Mouse (Mus musculus): Measurements from ENCODE around the gene Emp2.
"Not testable (repeated sequence)": the region's sequence is repeated elsewhere in the genome, so short reads cannot be mapped to it uniquely, and the experiment has no call there.

The Emp2 gene

DNA sequence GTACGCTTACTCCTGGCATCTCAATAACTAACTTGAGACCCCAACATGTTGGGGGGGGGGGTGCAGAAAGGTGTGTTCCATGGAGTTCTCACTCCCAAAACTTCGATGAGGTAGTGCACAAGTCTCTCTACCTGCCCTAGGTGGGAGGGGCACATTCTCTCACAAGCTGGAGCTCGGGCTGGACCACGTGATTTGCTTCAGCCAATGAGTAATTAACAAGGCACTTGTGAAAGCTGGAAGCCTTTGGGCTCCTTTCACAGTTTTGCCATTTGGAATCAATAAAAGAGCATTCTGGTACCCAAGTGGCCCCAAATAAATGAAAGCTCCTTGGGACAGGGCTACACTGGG is 3.4 kb upstream of the Emp2 start:
- DNase-seq (ENCODE audit: low spot score), result no peak

DNA sequence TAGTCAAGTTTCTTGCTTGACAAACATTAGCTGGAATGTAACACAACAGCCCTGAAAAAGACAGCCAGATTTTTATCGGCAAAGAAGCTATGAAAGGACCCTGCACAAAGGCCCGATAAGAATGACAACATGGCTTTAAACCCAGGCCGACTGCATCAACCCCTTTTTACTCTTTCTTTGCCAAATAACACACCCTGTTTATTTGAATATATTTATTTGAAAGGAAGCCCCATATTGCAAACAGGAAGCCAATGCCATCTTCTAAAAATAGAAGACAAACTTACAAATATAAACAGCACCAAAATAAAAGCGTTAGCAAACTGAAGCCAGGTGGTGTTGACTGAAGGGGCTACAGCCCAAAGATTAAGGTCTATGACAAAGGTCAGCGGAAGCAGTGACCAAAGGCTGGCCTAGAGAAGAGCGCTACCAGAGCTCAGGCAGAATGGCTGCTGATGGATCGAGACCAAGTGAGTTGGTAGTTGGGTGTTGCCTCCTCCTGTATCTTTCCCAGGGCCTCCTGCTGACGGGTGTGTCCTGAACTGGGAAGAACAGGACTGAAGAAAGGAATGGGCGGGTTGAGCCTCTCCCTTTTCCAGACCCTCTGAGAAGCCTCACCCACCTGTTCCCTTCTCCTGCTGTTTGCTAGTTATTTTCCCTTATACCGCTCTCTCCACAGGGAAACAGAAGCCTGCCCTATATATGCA is 2.9 kb upstream of the Emp2 start:
- DNase-seq (ENCODE audit: low spot score), result no peak

DNA sequence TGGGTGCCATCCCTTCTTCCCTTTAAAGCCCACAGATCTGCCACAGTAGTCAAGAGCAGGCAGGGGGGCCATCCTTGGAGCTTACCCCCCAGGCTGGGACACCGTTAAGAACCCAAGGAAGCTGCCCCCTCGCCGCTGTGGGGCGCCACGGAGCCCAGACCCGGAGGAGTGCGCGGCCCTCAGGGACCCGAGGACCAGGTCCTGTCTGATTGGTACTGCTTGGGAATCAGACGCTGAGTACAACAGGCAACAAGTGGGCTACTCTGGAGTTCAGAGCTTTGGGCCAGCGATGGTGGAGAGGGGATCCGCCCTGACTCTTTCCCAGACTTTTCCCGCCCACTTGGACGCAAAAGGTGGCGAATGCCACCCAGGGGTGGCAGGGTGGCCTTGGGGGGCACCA is 542 bp downstream of the Emp2 start:
- DNase-seq (ENCODE audit: low spot score), result peak; percentile 32

DNA sequence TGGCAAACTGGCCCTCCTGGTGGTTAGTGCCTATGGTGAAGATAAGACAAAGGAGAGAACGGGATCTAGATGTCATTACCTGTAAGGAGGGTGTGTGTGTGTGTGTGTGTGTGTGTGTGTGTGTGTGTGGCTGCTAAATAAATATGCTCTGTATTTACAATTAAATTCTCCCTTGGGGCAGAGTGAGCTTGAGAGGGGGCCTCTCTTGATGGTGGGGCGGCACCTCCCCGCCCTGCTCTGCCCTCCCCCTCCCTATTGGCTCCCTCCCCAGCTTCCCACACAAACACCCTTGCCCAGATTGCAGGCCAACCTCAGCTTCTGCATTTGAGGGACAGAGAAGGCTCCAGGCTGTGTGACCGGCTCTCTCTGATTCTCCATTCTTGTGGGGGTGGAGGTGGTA is 1.8 kb downstream of the Emp2 start:
- DNase-seq (ENCODE audit: low spot score), result no peak

DNA sequence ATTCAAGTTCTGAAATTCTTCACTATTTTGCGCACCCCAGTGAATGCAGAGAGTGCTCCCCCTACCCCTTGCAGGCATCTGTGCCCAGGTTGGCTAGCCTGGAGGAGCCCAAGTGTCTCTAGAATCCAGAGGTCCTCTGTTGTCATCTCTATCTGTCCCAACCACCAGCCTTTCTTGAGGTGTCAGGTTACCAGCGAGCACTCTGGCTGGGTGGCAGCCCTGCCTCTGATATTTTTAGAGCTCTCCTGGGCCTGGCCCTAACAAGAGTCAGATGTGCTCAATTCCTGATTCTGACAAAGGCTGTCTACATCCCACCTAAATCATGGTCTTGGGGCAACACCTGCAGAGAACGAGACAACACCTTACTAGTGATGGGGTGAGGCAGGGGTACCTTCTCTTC is 2.7 kb downstream of the Emp2 start:
- no peak for DNase-seq (ENCODE audit: low spot score)

DNA sequence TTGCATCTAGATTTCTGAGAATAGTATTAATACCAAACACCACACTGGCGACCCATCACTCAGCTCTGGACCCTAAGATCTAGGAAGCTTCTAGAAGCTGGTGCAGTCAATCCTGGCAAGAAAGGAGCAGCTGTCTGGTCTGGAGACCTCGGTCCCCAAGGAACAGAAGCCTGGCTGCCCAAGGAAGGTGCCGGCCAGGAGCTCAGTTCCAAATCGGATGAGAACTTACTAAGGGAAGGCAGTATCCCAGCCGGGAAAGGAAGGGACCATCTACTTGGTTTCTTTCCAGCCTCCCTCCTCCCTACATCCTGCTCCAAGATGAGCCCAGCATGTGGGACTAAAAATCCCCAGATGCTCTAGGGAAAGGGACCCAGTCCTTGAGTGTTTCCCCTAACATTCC is 3.3 kb downstream of the Emp2 start:
- DNase-seq (ENCODE audit: low spot score), result no peak

DNA sequence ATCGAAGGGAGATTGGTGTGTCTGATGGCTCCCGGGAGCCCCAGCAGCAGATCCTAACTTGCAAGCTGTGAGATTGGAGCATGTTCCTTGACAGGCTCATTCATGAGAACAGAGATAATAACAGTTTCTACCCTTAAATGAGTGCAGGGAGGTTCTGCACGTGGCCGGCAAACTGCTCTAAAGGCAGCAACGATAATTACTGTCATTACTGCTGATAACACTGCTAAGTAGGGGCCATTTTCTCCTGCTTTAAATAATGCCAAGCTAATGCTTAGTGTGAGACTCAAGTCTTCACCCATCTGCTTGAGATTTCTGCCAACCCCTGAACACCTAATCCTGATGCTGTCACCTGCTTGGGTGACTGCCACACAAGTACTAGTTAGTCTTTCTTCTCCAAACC is 6.4 kb downstream of the Emp2 start:
- no peak for DNase-seq (ENCODE audit: low spot score)

DNA sequence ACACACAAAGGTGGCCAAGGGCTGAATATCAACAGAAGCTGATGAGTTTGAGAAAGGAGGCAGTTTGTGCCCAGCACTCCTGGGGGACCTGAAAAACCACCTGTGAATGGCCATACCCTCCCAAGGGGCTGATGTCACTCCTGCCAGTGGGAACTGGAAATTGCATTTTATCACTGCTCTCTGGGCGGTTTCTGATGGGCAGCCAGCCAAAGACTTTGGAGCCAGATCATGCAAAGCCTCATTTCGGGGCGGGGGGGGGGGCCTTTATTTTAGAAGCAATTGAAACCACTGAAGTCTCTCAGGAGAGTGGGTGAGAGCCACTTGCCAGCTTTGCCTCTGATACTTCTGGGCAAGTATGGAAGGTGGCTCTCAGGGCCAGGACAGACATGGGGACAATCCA is 7.7 kb downstream of the Emp2 start:
- DNase-seq (ENCODE audit: low spot score), result no peak

DNA sequence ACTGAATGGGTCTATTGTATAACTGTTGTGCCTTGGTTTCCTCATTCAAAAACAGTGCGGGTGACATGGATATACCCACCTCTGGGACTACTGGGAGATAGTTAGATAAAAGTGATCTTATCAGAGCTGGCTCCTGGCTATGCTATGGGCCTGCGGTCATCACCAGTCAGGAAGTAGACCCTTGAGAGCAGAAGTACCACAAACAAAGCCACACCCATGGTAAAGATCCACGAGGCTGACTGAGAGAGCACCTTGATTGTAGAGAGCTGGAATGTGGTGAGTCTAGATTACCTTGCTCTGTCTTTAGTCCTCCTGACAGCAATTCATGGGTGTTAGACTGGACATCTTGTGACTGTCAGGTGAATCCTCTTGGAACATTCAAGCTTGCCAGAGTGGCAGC is 12.4 kb downstream of the Emp2 start:
- no peak for DNase-seq (ENCODE audit: low spot score)

DNA sequence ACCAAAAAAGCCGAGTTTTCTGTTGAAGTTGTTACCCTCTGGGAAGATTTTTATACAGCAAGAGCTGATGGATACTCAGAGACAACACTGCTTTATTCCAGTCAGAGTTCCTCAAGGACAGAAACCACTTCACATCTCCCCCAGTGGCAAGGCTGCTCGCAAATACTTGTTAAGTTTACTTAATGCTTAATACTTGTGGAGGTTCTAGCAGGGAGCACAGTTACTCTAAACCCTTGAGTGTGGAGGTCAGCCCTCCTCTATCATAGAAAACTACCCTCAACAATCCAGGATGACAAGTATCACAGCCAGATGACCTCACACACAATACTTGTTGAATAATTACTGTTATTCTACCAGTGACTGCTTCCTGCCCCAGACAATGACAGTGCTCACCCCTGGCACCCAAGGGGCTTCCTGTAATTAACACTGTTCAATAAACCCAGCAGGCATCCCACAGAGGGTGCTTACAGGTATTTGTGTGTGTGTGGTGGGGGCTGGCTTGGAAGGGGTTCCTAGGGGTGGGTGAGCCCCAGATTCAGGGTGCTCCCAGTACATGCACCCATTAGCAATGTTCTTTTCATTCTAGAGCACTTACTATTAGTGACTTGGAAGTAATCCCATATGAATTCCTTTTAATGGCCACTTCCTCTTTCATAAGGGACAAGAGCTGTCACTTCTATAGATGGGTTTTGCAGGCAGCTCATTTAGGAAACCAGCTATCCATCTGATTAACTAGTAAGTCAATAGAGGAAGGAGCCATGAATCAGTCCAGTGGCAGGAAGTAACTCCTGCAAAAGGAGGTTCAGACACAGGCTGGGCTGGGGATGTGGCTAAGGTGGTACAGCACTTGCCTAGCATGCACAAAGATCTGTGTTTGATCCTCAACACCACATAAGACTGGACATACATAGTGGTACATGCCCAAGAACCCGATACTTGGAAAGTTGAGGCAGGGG is 13.3 kb downstream of the Emp2 start:
- DNase-seq (ENCODE audit: low spot score), result no peak

DNA sequence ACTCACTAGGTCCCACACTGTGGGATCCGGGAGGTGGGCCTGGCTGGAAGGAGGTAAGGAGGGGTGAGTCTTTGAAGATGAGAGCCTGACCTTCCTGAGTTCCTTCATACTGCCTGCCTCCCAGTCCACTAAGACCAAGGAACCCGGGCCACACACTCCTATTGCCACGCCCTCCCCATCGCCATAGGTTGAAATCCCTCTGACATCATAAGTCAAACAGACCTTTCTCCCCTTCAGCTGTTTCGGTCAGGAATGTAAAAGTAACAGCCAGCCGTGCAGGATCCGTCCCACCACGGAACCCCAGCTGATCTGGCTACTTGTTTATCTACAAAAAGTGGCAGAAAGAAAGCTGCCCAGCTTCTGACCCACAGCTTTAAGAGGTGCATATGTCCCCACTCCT is 14.1 kb downstream of the Emp2 start:
- DNase-seq (ENCODE audit: low spot score), result no peak

DNA sequence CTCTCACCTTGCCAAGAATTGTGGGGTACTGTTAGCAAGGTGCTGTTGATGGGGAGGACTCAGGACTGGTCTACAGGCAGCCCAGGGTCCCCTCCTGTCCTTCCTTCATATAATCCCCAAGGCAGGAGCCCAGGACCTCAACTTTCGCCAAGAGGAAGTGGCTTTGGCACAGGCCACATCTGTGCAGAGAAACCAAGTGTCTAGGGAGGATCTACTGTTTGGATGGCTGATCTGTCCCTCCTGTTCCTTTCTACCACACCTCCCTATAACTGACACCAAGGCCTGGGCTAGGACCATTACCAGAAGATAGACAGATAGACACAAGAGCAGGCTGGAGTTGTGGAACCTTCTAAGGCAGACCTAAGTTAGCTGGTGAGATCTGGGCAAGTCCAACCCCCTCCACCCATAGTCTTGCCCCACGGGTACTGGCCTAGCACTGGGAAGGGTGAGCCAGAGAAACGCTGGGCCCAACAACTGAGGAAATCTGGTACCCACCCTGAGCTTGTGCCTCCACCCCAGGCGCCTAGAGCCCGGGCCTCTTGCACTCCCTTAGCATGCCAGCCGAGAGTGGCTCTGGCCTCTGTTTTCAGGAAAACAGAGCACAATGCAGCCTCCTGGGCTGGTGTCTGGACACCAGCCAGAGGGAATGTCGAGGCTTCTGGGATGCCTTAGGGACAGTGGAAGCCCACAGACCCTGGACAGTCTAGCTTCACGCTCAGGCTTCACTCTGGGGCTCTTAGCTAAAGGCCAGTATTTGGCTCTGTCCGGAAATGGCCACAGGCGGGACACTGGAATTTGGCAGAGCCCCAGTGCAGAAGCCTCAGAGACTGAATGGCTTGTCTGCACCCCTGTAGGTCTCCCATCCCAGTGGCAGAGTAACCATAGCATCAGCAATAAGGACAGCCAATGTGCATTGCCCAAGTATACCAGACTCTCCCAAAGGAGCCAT is 15.8 kb downstream of the Emp2 start:
- no peak for DNase-seq (ENCODE audit: low spot score)

DNA sequence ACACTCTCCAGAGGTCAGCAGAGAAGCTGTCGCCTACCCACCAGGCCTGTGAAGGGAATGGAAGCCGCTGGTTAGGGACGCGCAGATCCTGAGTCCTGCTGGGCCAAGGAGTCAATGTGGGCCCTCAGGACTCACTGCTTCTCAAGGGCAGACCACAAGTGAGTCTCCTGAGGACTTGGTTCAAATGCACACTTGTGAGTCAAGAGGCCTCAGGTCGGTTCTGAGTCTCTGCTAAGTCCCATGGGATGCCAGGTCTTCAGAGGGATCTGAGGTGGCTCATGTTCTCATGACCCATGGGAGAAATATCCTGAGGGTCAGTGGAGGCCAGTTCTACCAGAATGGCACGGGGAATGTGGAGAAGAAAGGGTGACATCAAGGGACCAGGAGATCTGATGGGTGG is 25.7 kb downstream of the Emp2 start:
- DNase-seq (ENCODE audit: low spot score), result no peak

DNA sequence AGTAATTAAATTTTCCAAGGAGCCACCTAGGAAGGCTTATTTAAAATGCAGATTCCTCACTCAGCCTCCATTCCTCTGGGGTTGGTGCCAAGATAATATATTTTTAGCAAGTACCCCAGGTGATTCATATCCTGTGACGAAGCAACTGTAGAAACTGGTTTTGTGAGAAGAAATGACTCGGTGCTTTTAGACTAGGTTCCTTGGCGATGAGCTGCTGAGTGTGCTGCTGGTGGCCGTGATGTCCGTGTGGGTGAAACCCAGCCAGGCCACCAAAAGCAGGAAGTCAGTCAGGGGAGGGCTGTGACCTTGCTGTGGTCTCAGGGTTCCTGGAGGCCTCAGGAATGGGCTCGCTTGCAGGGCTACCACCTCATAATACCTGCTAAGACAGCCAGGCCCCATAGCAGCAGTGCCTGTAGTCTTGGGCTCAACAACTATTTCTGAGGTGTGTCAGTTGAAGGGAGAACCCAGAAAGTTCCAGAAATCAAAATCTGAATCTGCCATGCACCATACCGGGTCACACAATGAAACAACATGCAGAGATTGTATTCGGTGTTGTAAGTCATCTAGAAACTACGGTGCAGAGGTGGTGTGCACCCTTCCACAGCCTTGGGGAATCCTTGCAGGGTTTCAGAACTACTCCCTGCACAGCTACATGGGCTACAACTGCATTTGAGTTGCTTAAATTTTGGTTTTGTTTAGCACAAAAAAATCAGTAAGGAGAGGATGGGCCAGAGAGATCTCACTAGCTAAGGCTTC is 27.1 kb downstream of the Emp2 start:
- DNase-seq (ENCODE audit: low spot score), result no peak

DNA sequence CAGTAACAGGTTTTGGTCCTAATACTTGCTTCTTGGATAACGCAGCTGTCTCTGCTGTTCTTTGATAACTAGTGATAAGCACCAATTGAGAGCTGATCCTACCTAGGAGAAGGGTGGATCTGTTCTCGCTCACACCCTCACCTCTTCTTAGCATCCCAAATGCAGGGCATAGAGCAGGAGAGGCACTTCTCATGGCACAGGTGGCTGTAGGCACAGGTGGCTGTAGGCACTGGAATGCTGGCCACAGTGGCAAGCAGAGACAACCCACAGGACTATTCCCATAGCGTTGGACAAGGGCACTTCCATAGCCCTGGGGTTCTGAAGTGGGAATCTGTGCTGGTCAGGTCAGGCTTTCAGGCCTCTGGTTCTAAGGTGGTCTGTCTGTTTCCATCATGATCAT is 31.9 kb downstream of the Emp2 start:
- no peak for DNase-seq (ENCODE audit: low spot score)

DNA sequence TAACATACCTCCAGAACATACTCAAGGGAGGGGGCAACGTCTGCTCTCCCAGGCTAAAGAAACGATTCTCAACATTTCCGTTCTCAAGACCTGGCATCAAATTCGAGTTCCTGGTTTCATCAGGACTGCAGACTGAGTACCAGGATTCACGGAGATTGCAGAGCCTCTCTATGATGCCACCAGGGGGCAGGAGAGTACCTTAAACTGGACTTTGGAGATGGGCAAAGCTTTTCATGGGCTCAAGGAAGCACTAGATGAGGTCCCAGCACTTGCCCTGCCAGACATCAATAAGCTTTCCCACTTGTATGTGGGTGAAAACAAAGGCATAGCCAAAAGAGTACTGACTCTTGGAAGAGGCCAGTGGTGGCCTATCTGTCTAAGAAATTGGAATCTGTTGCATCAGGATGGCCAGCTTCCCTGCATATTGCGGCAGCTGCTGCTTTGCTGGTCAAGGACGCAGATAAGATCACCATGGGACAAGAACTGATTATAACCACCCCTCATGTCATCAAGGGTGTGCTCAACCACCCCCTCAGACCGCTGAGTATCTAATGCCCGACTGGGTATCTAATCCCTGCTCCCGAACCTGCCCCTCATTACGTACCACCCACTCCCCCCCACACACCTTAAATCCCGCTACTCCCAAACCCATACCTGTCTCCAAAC is 33.3 kb downstream of the Emp2 start:
- peak; percentile 67 for DNase-seq (ENCODE audit: low spot score)

DNA sequence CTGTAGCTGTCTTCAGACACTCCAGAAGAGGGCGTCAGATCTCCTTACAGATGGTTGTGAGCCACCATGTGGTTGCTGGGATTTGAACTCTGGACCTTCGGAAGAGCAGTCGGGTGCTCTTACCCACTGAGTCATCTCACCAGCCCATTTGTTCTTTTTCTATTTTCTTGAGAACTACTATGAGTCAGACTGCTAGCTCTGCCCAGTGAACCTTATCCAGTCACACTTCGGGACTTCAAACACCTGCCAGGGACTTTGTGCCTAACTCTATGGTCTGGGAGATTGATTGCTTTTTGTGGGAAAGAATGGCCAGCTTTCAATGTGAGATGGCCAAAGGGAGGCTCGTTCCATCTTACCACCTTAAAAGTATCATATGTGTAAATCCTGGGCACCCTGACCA is 37.0 kb downstream of the Emp2 start:
- not testable (repeated sequence) for DNase-seq (ENCODE audit: low spot score)

DNA sequence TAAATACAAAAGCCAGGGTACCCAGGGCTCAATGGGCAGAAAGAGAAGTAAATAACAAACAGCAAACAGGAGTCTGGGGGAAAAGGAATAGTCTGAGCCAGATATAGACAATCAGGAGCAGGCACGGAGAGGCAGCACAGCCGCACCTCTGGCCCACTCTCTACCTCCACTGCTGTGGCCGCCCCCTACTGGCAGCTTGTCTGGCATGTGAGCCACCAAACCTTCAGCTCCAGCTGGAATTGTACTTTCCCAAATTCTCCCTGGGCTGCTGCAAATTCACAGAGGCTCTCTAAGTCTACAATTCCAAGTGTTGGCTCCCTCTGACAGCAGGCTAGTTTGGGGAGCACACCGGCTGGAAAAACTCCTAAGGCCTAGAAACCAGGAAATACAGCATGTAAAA is 39.3 kb downstream of the Emp2 start:
- DNase-seq (ENCODE audit: low spot score), result no peak

DNA sequence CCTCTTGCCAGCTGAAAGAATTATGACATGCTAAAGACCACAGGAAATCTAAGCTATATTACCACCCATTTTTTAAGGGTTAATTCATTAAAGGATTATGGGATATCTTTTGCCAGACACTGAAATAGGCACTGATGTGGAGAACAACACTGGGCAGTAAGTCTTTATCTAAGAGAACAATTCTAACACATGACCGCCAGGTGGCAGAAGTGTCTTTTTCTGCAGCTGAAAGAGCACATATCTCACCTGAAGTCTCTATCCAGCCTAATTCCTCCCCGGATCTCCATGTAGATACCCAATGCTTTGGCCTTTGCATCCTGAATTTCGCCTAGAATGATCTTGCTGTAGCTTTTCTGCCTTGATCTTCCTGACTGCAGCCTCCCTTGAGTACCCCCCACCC is 41.5 kb downstream of the Emp2 start:
- DNase-seq (ENCODE audit: low spot score), result peak; percentile 20

DNA sequence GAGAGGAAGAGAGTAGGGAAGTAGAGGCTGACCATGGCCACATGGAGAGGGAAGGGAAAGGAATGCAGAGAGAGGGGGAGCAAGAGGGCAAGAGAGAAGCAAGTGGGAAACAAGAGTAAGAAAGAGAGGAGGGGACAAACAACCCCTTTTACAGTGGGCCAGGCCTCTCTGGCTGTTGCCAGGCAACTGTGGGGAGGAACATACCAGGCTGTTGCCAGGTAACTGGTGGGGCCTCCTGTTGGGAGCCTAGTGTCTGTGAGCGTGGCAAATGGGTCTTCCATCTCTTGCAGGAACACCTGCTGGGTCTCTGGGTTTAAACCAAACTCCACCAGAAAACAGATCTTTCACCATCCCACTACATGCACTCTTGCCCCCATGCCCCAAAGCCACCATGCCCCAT is 59.8 kb downstream of the Emp2 start:
- DNase-seq (ENCODE audit: low spot score), result no peak

DNA sequence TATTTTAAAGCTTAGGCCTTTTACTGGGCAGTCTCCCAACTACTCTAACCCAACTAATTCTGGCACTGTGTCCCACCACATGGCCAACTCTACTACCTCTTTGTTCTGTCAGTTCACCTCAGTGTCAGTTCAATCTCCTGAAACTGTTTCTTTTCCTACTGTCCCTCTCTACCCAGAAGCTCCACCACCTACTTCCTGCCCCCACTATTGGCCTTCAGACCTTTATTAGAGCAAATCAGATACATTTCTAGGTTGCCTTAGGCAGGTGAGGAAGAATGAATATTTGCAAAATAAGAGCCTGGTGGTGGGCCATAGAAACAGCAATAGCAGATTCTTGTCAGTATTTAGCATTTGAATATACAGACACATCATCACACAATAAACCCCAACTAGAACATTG is 77.2 kb downstream of the Emp2 start:
- no peak for DNase-seq (ENCODE audit: low spot score)
